Mouse (Mus musculus) lung, postnatal 0 days (tissue): ENCODE measurements at regions not wholly inside any gene's neighbourhood (a gene's known extent, or its start where the extent isn't known, plus 50 kb on each side); places are given as distances from the start of the nearest gene placed in this dataset.

Experiments
- CTCF ChIP-seq: IDR thresholded peaks from 2 replicates; pipeline ENCODE4 v1.5.1; 2016; ENCODE audit warnings: antibody characterized with exemption, mild to moderate bottlenecking
- EP300 ChIP-seq: IDR thresholded peaks from 2 replicates; pipeline ENCODE4 v1.6.1; 2016; ENCODE audit warnings: antibody characterized with exemption, mild to moderate bottlenecking, control low read depth

DNA sequence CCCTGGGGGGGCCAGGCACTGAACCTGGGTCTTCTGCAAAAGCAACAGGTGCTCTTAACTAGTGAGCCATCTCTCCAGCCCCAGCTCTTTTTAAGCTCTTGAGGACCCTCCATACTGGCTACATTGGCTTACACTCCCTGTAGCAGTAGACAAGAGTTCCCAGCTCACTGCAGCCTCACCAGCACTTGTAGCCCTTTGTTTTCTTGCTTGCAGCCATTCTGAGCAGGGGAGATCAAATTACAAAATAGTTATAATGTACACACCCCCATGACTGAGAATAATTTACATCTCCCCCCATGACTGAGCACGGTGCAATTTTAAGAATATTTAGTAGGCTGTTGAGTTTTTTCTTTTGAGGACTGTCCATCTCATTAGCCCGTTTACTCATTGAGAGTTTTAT, 165.8 kb upstream of the Prep start:
- TF ChIP-seq CTCF = no peak
- TF ChIP-seq EP300 = no peak
